Mouse (Mus musculus) liver, embryonic 14.5 days (tissue): Measurements from ENCODE around the gene Frmd4a.

ENCODE experiments used
- CTCF ChIP-seq: IDR thresholded peaks from 2 replicates; pipeline ENCODE4 v1.5.1; 2016; ENCODE audit warnings: antibody characterized with exemption, low read depth, control low read depth
- EP300 ChIP-seq: IDR thresholded peaks from 2 replicates; pipeline ENCODE4 v1.6.1; 2016; ENCODE audit warnings: antibody characterized with exemption, low read depth

DNA sequence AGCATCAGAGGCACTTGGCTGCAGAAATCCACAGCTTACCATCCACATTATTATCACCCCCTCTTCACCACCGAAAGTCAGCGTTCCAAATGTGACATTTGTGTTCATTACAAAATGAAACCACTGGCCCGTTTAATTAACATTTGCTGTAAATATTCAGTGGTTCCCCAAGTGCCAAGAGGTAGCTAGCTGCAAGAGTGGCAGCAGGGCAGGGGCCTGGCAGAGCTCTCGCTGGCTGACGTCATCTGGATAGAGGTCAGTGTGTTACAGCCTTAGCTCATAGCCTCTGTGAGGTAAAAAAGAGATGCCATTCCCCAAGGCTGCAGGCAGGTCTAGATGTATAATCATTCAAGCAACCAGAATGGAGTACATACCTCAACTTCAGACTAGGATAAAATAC lies 473.3 kb downstream of the Frmd4a start:
- TF ChIP-seq CTCF: no peak
- TF ChIP-seq EP300: no peak
